Mouse (Mus musculus) lung, embryonic 14.5 days (tissue): ENCODE measurements at regions not wholly inside any gene's neighbourhood (a gene's known extent, or its start where the extent isn't known, plus 50 kb on each side); places are given as distances from the start of the nearest gene placed in this dataset.

Experiments used
- ATAC-seq: fragments of 200-750 bp; cut with Nextera tagmentation; 2 replicates; pipeline ENCODE4 v1.8.0; 2017; ENCODE audit warnings: mild to moderate bottlenecking, moderate TSS enrichment, moderate library complexity; ENCODE audit not compliant: insufficient read depth
- DNase-seq: peaks from one replicate; pipeline ENCODE4 v3.0.0-alpha.2; 2015
- H3K27ac ChIP-seq: fragments of 300-500 bp; sonication (generic); 2 replicates; pipeline ENCODE4 v1.5.1; 2014; ENCODE audit warnings: low read depth, mild to moderate bottlenecking, moderate library complexity
- H3K27me3 ChIP-seq: fragments of 300-500 bp; sonication (generic); 2 replicates; pipeline ENCODE4 v1.6.1; 2014; ENCODE audit warnings: low read length, control low read depth; ENCODE audit not compliant: insufficient read depth
- H3K36me3 ChIP-seq: fragments of 300-500 bp; sonication (generic); 2 replicates; pipeline ENCODE4 v1.6.1; 2014; ENCODE audit warnings: control low read depth; ENCODE audit not compliant: insufficient read depth
- H3K4me1 ChIP-seq: fragments of 300-500 bp; sonication (generic); 2 replicates; pipeline ENCODE4 v1.6.1; 2014; ENCODE audit warnings: antibody characterized with exemption, control low read depth; ENCODE audit not compliant: insufficient read depth
- H3K4me2 ChIP-seq: fragments of 300-500 bp; sonication (generic); 2 replicates; pipeline ENCODE4 v1.6.1; 2014; ENCODE audit warnings: mild to moderate bottlenecking
- H3K4me3 ChIP-seq: fragments of 300-500 bp; sonication (generic); 2 replicates; pipeline ENCODE4 v1.5.1; 2014; ENCODE audit warnings: low read depth, low read length
- H3K9ac ChIP-seq: fragments of 300-500 bp; sonication (generic); 2 replicates; pipeline ENCODE4 v1.6.1; 2014
- H3K9me3 ChIP-seq: fragments of 300-500 bp; sonication (generic); 2 replicates; pipeline ENCODE4 v1.6.1; 2016; ENCODE audit warnings: low read depth, low read length, control low read depth
- CTCF ChIP-seq: IDR thresholded peaks from 2 replicates; pipeline ENCODE4 v1.5.1; 2016; ENCODE audit warnings: antibody characterized with exemption, low read depth
- WGBS: fragments of 180-500 bp; shearing (Covaris S2); extraction: QIAGEN DNeasy Blood & Tissue Kit; methylation state at CpG from one replicate; pipeline ENCODE4 v1.1.7; 2014; 5-methylcytosine and 5-hydroxymethylcytosine counted together

GRCm38 (mm10) chr16:7792521-7792920 is 632.4 kb downstream of the Tmem114 start:
- Histone ChIP-seq H3K36me3 (no peaks in the 10 kb centered on the region), H3K4me3 (no peak overlapping the region), H3K9me3 (no peaks in the 10 kb centered on the region), H3K27ac (no peak overlapping the region), H3K4me1 (no peaks in the 10 kb centered on the region), H3K27me3 (no peaks in the 10 kb centered on the region), H3K4me2 (no peak overlapping the region), H3K9ac (no peak overlapping the region)
- DNase-seq (no peak), ATAC-seq (no peak)
- no peak for TF ChIP-seq CTCF
- WGBS = 84% methylated on average over 3 of the region's 3 CpGs

- no peak overlapping the region for H3K4me2 ChIP-seq
- no peaks in the 10 kb centered on the region for H3K27me3 ChIP-seq
- no peaks in the 10 kb centered on the region for H3K36me3 ChIP-seq
- ATAC-seq = no peak
- H3K4me1 ChIP-seq = no peaks in the 10 kb centered on the region
- TF ChIP-seq CTCF = no peak
- no peak overlapping the region for H3K9ac ChIP-seq
- no peak overlapping the region for H3K27ac ChIP-seq
- DNase-seq = no peak
- H3K4me3 ChIP-seq = no peak overlapping the region
- 77% methylated on average over 4 of the region's 4 CpGs for WGBS
- H3K9me3 ChIP-seq = no peaks in the 10 kb centered on the region
Measured at GRCm38 (mm10) chr16:7790260-7790659, 634.7 kb downstream of the Tmem114 start.

- no peaks in the 10 kb centered on the region for H3K4me1 ChIP-seq
- ATAC-seq (no peak), DNase-seq (no peak)
- no peak for TF ChIP-seq CTCF
- no peak overlapping the region for H3K4me2 ChIP-seq
- H3K36me3 ChIP-seq = no peaks in the 10 kb centered on the region
- no peak overlapping the region for H3K9ac ChIP-seq
- WGBS = 49% methylated on average over 2 of the region's 2 CpGs
- H3K4me3 ChIP-seq = no peak overlapping the region
- no peak overlapping the region for H3K27ac ChIP-seq
- H3K9me3 ChIP-seq = no peaks in the 10 kb centered on the region
- H3K27me3 ChIP-seq = no peaks in the 10 kb centered on the region
Measured at GRCm38 (mm10) chr16:7788209-7788608, 636.7 kb downstream of the Tmem114 start.

- Histone ChIP-seq H3K4me3 (no peak overlapping the region), H3K9me3 (no peaks in the 10 kb centered on the region), H3K27ac (no peak overlapping the region), H3K4me2 (no peak overlapping the region), H3K4me1 (no peaks in the 10 kb centered on the region), H3K36me3 (no peaks in the 10 kb centered on the region), H3K9ac (no peak overlapping the region), H3K27me3 (no peaks in the 10 kb centered on the region)
- 91% methylated on average over 2 of the region's 2 CpGs for WGBS
- TF ChIP-seq CTCF = no peak
- DNase-seq (no peak), ATAC-seq (no peak)
Measured at GRCm38 (mm10) chr16:7781506-7781905, 643.4 kb downstream of the Tmem114 start.

DNA sequence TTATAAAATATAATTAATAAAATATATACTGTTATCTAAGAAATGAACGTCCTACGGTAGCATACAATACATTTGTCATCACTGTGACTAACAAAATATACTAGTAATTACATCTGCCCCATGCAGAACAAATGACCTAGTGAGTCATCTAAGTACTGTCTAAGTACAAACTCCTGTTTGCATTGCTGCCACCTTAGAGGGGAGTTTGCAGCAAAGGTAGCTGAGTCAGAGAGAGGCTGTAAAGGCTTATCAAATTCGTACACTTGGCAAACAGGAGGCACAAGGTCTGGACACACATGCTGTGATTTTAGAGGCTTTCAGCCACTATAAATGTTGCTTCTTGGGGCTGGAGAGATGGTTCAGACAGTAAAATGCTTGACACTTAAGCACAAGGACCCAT is 649.3 kb downstream of the Tmem114 start:
- no peak for DNase-seq
- 73% methylated on average over 3 of the region's 3 CpGs for WGBS
- Histone ChIP-seq H3K4me3 (no peak overlapping the region), H3K4me2 (no peak overlapping the region), H3K9ac (no peak overlapping the region), H3K4me1 (no peaks in the 10 kb centered on the region), H3K27me3 (no peaks in the 10 kb centered on the region), H3K36me3 (no peaks in the 10 kb centered on the region), H3K27ac (no peak overlapping the region), H3K9me3 (no peaks in the 10 kb centered on the region)
- TF ChIP-seq CTCF = no peak
- ATAC-seq = no peak

DNA sequence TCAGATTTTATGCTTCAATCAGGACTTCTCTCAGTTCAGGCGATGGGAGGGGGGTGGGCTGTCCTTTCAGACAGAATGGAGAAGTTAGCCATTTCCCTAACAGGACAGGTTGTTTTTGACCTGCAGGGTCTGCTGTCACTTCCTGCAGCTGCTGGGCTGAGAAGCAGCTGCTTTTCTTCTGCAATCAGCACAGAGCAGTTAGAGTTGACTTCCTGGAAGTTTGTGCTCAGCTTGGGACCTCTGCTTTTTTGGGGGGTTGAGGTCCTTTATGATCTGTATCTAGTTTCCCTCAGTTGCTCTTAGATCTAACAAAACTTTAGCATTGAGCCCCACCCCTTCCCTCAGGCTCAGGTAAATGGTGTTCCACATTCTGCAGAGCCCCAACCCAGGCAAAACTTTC is 656.5 kb downstream of the Tmem114 start:
- H3K4me3 ChIP-seq = no peak overlapping the region
- no peak overlapping the region for H3K4me2 ChIP-seq
- 43% methylated on average over 1 of the region's 1 CpGs for WGBS
- TF ChIP-seq CTCF = no peak
- no peak overlapping the region for H3K27ac ChIP-seq
- ATAC-seq (no peak), DNase-seq (no peak)
- no peaks in the 10 kb centered on the region for H3K4me1 ChIP-seq
- H3K36me3 ChIP-seq = no peaks in the 10 kb centered on the region
- H3K9me3 ChIP-seq = no peaks in the 10 kb centered on the region
- H3K9ac ChIP-seq = no peak overlapping the region
- no peaks in the 10 kb centered on the region for H3K27me3 ChIP-seq

DNA sequence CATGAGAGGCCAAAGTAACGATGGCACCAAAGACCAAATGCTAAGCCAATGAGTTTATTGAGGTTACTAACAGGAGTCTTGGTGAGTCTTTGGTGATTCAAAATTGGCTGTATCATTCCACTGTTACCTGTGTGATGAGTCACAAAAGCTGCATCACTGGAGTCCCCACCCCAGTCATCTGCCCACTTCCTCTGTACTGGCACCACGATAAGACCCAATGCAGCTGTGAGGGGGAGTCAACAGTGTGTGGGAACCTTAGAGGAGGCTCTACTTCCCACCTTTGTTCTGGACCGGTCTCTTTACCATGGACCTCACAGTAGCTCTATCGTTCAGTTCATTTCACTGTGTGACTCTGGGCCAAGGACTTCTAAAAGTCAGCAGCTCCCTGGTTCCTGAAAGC is 657.2 kb downstream of the Tmem114 start:
- Histone ChIP-seq H3K27ac (no peak overlapping the region), H3K36me3 (no peaks in the 10 kb centered on the region), H3K4me3 (no peak overlapping the region), H3K27me3 (no peaks in the 10 kb centered on the region), H3K4me1 (no peaks in the 10 kb centered on the region), H3K9ac (no peak overlapping the region), H3K4me2 (no peak overlapping the region), H3K9me3 (no peaks in the 10 kb centered on the region)
- WGBS = 75% methylated on average over 4 of the region's 4 CpGs
- DNase-seq (no peak), ATAC-seq (no peak)
- TF ChIP-seq CTCF = no peak

DNA sequence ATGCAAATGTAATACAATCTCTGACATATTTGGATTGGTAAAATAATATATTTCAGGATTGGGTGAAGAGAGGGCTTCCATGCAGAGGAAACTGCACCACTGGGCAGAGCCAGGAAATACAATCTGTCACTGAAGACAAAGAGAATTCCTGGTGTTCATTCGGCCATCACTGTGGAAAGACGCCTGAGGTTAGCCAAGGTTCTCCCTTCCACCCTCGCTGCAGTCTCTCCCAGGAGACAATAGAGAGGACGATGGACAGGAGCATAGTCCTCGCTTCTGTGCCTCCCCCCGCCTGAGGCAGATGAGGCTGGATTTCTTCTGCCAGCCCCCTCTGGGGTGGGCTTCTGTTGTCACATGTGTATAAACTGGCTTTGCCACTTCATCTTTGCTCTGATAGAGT is 660.6 kb downstream of the Tmem114 start:
- TF ChIP-seq CTCF = no peak
- Histone ChIP-seq H3K9ac (no peak overlapping the region), H3K4me2 (no peak overlapping the region), H3K4me3 (no peak overlapping the region), H3K4me1 (no peaks in the 10 kb centered on the region), H3K27me3 (no peaks in the 10 kb centered on the region), H3K36me3 (no peaks in the 10 kb centered on the region), H3K27ac (no peak overlapping the region), H3K9me3 (no peaks in the 10 kb centered on the region)
- DNase-seq (no peak), ATAC-seq (no peak)
- 60% methylated on average over 6 of the region's 6 CpGs for WGBS
